Mouse (Mus musculus) regulatory T cell (primary cell): Measurements from ENCODE around the gene Ciz1.

ENCODE experiments used
- in situ Hi-C: fragments of 300-600 bp; cut with MboI, MseI; formaldehyde crosslinking; loops from one replicate; pipeline ENCODE4 v1.15.1; 2025; ENCODE audit warnings: high pct_unique_total_duplicates

Gene Ciz1

DNA sequence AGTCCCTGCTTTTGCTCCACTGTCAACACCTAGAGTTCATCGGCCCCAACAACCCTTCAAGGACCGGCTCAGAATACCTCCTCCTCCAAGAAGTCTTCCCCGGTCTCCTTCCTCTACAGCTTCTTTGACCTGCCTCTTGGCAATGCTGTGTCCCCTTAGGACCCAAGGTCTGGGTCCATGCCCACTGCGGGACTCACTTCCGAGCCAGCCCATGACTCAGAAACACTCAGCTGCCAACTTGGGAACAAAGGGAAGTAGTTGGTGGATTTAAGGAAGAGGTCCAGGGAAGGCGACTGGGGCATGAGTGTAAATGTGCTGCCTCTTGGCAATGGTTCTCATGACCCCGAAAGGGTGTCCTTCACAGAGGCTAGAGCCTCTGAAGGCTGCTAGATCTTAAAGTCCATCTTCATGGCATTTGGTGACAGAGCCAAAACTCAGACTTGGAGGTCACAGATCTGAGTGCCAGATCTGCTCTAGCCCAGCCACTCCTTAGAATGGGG, 27.9 kb downstream of the Ciz1 start:
- in situ Hi-C loops = no loop called here

DNA sequence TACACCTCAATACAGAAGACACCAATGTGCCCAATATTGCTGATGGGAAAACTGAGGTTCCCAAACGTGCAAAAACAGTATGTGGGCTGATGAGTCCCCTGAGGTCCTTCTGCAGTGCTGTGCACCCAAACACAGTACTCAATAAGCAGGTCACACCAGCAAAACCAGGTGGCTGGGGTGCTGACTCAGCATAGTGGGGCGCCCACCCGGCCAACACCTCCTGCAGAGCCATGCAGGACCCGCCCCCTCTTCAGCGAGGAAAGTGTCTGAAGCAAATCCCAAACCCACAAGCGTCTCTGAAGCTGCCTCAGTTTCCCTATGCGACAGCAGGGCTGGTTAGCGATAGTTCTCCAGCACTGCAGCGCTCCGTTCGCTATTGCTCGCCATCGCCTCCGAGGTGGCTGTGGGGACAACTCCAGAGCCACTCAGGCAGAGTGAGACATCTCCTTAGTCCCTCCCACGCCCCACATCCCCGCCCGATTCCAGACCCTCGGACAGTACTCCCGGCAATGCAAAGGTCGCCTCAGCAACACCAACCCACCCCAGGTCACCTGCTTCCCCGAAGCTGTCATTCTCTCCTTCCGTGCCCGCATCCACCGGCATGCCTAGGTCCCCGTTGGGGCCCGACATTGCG, 29.1 kb downstream of the Ciz1 start:
- in situ Hi-C loops = no loop called here

DNA sequence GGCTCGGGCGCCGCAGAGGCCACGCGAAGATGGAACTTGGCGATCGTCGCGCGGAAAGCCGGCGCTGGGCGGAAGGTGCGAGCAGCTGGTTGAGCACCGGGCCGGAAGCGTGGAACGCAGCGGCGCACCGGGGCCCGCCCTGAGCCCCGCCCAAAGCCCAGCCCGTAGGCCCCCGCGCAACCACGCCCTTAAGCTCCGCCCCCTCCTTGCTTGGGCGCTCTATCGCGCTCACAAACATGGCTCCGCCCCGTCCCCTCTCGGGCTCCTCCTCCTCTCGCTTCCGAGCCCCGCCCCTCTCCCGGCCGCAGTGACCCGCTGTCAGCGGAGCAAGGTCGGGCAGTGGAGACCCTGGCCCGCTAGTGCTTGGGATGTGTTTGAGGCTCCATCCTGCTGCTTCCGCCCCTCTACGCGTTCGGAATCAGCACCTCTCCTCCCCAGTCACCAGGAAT, 29.7 kb downstream of the Ciz1 start, which contains the start of gene 1110008P14Rik:
TSS of gene 1110008P14Rik (minus strand) at position 164 of the 449 bp plus-strand sequence.
- in situ Hi-C loops = no loop called here

DNA sequence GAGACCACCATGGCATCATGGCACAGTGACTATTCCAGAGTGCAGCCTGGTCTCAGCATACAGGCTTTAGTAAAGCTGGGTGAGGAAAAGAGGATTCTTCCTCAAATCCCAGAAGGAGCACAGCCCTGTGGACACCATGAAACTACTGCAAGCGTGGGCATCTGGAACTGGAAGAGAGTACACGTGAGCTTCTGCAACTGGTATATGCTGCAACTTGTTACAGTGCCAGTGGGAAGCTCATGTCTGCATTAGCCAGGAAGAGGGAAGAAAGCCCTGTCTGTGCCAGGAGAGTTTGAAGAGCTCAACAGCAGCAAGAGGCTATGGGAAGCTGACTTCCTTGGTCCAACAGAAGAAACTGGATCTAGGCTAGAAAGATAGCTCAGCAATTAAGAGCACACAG, 30.6 kb downstream of the Ciz1 start:
- in situ Hi-C loops = no loop called here

DNA sequence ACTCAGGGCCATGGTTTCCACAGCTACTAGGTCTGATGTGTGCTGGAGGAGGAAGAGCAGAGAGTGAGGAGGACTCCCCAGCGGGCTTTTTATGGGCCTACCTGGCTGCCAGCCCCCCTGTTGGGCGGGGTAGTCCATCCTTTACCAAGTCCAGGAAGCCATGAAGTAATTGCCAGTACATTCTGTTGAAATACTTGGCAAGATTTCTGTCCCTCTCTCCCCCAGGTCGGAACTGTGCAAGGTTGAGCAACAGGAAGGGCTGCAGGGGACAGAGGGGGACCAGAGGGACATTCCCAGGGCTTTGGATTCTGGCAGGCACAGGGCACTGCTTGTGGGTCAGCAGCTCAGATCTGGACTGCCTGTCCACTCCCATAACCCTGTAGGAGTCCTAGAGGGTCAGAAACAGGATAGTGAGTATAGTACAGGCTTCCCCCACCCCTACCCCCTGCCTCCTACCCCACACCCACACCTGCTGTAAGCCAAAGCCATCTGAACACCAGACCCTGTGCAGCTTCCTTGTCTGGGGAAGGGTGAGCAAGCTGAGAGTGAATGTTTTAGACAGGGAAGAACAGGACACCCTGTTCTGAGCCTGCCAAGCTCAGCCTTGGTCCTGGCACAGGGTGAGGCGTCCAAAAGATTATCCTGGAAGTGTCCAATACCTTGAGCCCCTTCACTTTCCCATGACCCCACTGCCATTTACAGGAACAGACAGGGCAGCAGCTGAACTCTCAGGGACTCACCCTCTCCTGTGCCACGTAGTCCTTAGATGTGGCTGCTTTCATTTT, 35.8 kb downstream of the Ciz1 start, which contains the start of gene Lcn2:
TSS of gene Lcn2 (minus strand) at position 547 of the 785 bp plus-strand sequence.
- in situ Hi-C loops = no loop called here

DNA sequence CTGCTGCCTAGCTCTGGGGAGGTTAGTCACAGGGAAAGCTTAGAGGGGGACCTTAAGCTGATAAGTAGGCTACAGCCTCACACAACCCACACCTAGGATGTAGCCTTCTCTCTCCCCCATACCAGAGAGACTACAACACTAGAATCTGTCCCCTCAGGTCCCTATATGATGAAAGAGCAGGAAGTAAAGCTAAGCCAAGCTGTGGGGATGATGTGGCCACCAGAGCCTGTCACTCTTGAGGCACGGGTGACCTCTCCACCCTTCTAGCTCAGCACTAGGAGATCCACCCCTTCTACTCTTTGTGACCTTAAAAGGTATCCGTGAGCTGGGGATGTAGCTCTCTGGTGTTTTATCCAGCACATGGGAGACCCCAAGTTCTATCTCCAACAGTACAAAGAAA, 37.0 kb downstream of the Ciz1 start:
- in situ Hi-C loops = no loop called here

DNA sequence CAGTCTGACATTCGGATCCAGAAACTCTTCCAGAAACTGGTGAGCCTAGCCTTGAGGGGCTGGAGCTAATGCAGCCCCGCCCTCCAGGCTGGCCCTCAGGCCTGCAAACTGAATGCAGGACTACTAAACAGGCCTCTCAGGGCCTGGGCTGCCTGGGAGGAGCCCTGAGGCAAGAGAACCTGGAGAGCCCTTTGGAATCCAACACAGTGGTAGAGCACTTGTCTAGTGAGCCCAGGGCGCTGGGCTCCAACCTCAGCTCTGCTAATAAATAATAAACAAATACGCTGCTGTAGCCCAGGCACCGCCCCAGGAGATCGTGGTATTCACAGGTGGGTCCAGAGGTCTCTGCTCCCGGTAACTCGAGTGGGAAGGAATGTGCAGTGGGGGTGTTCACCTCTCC, 38.7 kb downstream of the Ciz1 start:
- in situ Hi-C loops = no loop called here

DNA sequence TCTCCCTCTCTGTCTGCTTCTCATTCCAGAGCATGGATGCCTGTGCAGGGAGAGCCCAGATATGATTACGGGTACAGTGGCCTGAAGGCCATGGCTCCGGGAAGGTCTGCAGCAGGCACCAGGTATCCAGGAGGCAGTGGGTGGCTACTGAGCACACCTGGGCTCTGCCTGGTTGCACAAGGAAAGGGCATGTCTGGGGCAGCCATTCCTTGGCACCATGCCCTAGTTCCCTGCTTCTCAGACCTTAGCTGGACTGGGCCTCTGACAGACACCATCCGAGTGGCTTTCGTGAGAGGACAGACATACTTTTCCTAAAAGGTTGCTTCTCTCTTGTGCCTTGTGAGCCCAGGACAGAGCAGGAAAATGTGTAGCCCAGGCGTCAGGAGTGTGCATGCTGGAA, 39.9 kb downstream of the Ciz1 start:
- in situ Hi-C loops = no loop called here

DNA sequence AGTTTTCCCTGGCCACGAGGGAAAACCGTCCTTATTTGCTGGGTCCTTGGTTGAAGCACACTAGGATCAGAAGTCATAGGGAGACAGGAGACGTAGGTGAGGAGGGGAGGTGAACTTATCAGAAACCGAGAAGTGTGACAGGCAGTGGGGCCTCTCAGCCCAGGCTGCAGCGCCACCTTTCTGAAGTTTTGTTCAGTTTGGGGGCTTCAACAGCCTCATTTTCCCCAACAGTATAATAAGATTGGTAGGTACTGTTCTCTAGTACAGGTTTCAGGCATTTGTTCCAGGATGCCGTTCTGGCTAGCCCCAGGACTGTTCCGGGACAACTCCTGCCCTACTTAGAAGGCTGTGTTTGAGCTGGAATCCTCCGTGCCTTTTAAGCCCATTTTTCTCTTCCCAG, 42.8 kb downstream of the Ciz1 start:
- in situ Hi-C loops = loop anchor here (5.0 kb wide), 1 partner anchor 172 kb away; no protein-coding TSS in a partner anchor

DNA sequence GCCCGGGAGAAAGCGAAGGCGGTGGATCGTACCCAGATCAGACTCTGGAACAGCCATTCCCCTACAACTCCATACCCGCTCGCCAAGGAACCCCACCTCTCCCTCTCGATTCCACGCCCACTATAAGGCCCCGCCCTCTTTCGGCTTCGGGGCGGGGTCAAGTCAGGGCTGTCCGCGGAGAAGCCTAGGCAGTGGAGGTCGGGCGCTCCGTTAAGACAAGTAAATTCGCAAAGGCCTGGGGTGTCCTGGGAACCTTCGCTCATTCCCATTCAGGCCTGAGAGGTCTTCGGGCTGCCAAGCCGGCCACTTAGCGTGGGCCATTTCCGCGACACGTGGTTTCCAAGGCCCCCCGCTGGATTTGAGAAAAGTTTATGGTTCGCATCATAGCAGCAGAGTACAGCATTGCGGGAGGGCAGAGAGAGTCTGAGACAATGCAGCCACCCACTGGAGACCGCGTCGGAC, 43.4 kb downstream of the Ciz1 start, which contains the start of gene Ptges2:
TSS of gene Ptges2 (plus strand) at position 413 of the 462 bp plus-strand sequence.
- in situ Hi-C loops = loop anchor here (5.0 kb wide), 1 partner anchor 172 kb away; no protein-coding TSS in a partner anchor

DNA sequence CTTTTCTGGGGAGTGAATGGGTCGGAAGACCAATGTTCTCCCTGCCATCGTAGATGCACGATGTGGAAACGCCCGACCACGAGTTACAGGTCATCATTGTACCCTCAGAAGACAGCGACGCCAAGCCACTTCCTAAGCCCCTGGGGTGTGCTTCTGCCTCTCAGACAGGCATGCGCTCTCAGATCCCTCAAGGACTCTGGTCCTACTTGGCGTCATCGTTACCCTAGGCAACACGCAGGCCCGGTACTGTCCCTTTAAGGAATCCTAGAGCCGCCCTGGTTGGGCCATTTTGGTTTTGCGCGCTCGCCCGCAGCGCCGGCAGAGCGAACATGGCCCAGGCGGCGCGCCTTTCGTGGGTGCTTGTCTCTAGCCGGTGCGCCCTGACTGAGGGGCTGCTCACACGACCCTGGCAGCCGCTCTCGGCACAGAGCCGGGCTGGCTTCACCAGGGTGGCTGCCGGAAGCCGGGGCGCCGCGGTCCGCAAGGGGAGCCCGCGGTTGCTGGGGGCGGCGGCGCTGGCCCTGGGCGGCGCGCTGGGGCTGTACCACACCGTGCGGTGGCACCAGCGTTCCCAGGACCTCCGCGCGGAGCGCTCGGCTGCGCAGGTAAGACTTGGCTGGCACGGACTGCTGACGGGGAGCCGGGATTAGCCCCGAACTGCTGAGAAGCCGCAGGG, 44.0 kb downstream of the Ciz1 start:
- in situ Hi-C loops = loop anchor here (5.0 kb wide), 1 partner anchor 171 kb away; no protein-coding TSS in a partner anchor

DNA sequence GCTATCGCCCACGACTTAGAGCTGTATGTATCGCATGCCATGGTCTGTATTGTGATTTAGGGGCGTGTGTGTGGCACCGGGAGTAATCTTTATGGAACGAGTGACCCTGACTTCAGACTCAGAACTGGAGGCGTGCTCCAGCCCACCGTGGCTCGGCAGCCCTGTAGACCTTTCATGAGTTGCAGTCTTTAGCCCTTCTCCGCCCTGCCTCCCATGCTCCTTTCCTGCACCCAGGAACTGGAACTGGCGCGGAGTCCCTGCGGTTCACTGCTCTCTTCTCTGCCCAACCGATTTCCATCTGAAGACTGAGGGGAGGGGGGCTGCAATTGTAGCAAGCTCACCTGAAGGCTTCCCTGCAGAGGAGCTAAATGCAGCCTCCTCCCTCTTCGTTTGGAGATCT, 44.6 kb downstream of the Ciz1 start:
- in situ Hi-C loops = loop anchor here (5.0 kb wide), 1 partner anchor 171 kb away; no protein-coding TSS in a partner anchor

DNA sequence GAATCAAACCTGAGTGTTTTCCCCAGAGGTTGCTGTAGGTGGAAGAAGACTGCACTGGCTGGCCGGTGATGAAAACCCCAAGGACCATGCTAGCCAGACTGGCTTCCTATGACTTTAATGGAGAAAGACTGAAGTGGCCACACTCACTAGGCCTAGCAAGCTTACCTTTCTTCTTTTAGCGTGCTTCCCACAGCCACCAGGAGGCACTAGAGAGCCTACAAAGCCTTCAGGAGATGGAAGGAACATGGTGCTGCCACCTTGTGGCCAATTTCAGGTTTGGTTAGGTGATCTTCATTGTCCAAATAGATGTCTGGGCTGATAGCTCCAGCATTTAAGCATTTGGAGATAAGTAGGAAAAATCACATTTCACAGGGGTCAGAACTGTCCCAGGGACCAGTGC, 52.5 kb downstream of the Ciz1 start:
- in situ Hi-C loops = loop anchor here (5.0 kb wide), 1 partner anchor 83 kb away; no protein-coding TSS in a partner anchor

DNA sequence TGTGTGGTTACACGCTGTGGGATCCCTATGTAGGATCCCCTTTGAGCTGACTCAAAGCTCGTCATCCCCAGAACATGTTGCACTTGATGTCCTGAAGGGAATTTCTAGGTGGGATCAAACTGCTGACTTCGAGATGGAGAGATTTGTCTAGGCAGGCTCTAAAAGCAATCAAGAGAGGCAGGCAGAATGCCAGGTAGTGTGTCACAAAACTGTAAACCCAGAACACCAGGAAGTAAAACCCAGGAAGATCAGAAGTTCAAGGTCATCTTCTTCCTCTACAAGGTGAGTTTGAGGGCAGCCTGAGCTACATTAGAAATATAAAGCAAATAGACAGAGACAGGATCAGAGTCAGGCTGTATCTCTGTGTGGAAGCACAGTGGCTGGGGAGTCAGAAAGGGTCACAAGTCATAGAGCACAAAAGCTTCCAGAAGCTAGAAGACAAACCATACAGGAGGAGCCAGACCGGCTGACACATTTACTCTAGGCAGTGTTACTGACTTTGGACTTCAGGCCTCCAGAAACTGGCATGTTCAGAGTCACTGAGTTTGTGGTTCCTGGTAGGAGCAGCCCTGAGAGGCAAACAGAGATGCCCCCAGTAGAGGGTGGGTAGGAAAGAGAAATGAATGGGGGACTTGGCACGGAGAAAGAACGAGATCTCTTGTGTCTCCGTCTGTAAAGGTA, 55.2 kb downstream of the Ciz1 start:
- in situ Hi-C loops = no loop called here

DNA sequence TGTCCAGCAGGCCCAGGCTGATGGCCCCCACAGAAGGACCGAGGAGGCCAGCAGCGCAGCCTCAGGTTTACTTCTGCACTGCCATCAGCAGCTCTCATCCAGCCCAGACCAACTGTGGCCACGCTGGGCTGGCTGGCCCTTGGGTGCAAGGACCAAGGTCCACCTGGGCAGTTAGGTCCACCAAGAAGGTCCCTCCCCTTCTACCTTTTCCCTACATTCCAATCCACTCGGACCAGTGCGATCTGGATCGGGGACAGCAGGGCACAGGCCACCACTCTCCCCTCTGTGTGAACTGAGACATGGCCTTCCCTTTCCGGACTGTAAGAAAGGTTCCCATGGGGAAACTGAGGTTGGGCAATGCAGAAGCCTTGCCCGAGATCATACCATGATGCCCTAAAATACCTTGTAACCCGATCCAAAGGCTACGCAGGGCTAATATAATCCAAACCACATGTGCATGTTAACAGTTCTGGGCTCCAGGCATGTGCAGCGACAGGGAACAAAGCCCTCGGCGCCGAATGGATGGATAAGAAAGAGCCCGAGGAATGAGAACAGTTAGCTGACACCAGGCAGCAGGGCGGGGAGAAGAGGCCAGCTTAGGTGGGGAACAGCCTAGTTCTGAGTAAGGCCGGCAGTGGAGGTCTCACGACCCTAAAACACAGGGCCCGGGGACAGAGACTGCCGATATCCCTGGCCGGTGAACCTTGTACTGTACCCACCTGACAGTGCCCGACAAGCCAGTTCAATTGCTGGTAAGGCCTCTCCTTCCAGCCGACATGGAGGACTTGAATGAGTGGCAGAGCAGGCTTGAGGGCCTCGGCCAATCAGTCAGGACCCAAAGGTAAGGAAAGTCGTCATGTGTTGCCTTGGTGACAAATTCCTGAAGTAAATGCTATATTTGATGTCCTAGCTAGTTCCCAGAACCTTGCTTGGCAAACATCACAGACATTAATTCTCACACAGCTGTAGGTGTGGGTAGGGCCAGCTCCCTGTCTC, 56.6 kb downstream of the Ciz1 start:
- in situ Hi-C loops = no loop called here

DNA sequence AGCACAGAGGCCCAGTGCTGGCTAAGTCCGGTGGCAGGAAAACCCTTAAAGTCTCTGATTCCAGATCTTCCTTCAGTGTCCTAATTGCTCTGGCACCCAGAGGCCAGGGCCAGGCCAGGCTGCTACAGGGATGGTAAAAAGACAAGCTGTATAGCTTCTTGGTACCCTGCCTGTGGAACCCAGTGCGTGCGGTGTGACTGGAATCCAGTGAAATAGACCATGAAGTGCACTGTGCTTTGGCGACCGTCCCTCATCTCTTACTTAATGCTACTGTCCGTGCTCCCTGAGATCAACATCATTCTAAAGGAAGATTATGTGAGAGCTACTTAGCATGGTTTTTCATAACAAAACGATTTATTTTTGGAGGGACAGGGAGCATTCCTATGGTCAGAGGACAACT, 59.3 kb downstream of the Ciz1 start:
- in situ Hi-C loops = no loop called here

DNA sequence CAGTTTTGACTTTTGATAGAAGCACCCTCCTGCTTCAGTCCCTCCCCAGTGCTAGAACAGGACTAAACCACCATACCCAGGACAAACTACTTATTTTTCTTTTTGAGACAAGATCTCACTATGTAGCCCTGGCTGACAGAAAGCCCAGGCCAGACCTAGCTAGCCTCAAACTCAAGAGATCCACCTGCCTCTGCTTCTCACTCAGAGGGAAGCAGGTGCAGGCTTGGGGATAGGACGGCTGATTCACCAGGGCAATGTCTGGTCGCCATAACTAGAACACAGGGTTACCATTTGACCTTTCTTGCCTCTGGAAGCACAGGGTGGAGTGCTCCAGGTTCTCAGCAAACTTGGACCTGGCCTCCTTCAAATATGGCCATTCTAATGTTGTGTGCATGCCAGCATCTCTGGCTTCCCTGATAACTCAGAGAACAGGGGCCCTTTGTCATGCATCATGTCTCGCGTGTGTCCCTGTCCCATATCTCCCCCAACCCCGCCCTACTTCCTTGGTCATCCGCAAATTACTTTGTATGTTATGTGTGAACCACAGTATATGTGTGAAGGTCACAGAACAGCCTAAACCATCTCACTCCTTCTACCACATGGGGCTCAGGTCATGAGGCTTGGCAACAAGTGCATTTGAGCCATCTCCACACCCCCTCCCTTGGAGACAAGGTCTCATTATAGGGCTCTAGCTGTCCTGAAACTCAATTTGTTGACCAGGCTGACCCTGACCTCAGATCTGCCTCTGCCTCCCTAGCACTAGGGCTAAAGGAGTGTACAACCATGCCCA, 60.8 kb downstream of the Ciz1 start:
- in situ Hi-C loops = no loop called here

DNA sequence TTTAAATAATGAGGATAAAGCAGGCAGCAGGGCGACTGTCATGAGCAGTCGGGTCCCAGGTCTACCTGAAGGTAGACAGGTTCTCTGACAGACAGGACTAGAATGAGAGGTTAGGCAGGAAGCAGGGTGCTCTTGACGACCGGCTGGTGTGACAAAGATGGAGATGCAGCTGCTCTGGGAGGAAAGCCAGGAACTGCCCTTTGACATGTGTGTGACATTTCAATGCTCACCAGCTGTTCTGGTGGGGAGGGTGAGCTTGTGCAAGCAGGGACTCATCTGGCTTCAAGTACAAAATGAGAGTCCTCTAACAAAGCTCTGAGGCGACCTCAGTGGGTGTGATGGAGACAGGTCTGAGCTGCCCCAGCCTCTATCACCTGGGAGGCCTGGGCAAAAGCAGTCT, 61.8 kb downstream of the Ciz1 start:
- in situ Hi-C loops = no loop called here

DNA sequence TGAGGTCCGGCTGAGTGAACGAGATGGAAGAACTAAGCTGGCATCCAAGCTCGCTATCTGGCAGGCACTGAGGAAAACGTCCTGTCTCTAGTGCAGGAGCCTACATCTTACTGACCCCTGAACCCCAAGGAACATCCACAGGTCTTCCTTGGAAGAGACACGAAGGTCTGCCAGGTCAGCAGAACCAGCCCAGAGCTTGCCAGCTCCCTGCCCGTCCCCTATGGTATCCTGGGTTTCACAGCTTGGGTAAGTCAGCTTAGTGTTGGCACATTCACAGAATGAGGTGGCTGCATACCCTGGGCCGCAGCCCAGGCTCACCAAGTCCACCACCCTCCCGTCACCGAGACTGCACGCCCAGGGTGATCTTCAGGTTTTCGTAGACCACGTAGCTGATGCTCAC, 63.7 kb downstream of the Ciz1 start:
- in situ Hi-C loops = loop anchor here (5.0 kb wide), 1 partner anchor 146 kb away; no protein-coding TSS in a partner anchor
